Mouse (Mus musculus) cerebellum, adult 18-20 months (tissue): Measurements from ENCODE around the gene Crebrf.

Experiments
- DNase-seq, 2 experiments: peaks; one replicate each; pipeline ENCODE4 v3.0.0; 2021

Crebrf gene

GRCm38 (mm10) chr17:26715271-26715758 lies at the start of gene Crebrf:
Crebrf (plus strand) TSS chr17:26715650.
- peak; percentile 96 to 99 for DNase-seq

DNA sequence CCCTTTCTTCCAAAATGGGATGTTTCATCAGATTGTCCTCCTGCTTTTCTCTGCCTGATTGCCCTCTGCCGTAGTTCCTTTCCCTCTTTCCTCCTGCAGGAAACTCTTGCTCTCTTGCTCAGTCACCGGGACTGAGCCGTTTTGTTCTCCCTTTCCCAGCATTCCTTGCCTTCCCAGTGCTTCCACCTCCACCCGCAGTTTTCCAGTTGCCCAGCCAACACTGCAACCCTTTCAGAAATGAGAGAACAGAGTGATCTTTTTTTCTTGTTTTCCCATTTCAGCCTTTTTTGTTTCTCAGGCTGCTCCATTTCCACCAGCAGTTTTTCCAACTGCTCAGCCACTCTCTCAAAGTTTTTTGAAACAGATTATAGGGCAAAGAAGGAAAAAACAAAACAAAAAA lies 44.2 kb upstream of the Crebrf start:
- no peak for DNase-seq

- DNase-seq = no peak
Observed at GRCm38 (mm10) chr17:26675845-26676244, 39.6 kb upstream of the Crebrf start.

DNA sequence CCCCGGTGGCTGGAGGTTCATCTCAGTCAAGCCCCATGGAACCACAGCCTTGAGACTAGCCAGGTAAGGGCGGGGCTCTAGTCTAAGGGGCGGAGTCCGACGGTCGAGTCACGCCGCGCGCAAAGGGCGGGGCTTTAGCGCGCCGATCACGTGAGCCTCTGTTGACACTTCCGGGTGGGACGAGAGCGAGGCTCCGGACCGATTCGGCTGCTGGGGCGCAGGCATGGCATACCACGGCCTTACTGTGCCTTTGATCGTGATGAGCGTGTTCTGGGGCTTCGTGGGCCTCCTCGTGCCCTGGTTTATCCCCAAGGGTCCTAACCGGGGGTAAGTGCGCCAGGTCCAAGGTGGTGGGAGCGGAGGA lies 39.2 kb upstream of the Crebrf start:
- peak; percentile 93 to 94 for DNase-seq

GRCm38 (mm10) chr17:26676616-26677376 lies 38.7 kb upstream of the Crebrf start:
- DNase-seq = peak; percentile 77 to 80

GRCm38 (mm10) chr17:26677711-26678637 lies 37.5 kb upstream of the Crebrf start:
- peak in 1 of 2 experiments; percentile 65 for DNase-seq

DNA sequence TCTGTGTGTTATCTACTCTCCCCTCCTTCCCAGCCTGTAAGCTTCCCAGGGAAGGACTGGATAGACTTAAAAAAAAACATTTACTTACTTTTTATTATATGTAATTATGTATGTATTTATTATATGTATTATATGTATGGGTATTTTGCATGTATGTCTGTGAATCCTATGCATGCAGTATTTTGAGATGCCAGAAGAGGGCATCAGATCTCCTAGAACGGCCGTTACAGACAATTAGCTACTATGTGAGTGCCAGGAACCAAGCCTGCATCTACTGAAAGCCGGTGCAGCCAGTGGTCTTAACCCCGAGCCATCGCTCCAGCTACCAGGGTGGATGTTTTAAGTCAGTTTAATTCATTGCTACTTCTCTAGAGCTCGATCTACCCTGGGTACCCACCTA lies 34.2 kb upstream of the Crebrf start:
- no peak for DNase-seq

- DNase-seq = no peak
Observed at GRCm38 (mm10) chr17:26686334-26687000, 29.0 kb upstream of the Crebrf start.

DNA sequence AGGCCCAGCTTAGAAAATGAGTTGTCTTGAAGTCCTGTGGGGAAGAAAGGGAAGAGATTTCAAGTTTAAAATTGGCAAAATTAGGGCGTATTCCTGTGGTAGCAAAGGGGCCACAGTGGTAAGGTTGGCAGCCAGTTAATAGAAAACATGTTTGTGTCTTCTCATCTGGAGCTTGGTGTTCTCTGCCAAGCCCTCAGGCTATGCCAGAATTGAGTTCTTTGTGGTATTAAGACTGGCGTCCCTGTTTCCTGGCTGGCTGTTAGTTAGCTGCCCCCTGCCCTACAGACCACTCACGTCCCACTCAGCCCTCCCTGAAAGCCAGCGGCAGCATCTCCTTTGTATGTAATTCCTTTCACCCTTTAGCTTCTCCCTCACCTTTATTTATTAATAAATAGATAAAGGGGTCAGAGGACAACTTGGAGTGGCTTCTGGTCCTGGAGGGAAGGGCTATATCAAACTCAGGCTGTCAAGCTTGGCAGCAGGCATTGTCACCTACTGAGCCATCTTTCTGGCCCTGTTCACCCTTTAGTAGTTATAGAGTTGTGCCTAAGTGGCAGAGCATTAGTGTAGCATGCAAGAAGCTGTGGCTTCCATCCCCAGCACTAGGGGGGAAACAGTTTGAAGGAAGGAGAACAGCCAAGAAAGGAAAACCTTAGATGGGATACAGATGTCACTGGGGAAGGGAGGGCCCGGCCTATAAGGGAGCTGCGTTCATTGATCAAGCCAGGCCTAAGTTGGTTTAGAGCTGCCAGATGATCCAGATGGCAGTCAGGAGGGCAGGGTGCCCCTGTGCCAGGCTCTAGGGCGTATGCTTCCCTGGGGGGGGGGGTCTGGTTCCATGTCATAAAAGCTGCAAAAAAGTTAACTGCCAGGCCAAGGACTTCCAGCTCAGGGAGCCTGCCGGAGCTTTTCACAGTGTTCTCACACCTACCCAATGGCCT lies 26.4 kb upstream of the Crebrf start:
- no peak for DNase-seq

DNA sequence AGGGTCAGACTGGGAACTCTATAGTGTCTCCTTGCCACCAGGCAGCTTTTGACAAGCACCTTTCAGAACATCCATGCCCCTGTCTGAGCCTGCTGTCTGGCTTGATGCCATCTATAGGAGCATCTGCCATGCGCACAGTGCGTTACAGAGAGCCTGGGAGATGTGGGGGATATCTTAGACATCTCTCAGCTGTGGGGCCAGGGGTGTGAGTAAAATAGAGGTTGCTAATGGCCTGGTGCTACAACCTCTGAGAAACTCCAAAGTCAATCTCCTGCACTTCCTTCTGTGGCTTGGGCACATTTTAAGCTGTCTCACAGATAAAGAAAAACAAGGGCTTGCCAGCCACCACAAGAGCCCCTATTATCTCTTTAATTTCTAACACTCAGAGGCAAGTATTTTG lies 25.6 kb upstream of the Crebrf start:
- DNase-seq = peak in 1 of 2 experiments; percentile 32

DNA sequence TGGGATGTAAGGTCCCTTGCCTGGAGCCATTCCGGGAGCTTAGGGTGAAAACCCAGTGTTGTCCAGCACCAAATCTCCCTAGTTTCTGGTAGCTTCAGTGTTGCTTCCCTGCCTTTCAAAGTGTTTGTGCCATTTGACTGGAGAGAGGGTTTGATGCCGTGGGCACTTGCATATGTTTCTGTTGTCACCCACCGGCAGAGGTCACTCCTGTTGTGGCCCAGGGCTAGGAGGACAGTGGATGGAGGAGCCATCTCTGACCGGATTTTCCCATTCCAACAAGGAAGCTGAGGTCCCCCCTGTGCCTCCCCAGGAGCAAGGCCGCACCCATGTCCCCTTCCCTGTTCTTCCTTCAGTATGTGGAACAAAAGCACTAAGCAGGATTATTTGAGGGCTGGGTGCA lies 25.2 kb upstream of the Crebrf start:
- peak; percentile 63 to 65 for DNase-seq

DNA sequence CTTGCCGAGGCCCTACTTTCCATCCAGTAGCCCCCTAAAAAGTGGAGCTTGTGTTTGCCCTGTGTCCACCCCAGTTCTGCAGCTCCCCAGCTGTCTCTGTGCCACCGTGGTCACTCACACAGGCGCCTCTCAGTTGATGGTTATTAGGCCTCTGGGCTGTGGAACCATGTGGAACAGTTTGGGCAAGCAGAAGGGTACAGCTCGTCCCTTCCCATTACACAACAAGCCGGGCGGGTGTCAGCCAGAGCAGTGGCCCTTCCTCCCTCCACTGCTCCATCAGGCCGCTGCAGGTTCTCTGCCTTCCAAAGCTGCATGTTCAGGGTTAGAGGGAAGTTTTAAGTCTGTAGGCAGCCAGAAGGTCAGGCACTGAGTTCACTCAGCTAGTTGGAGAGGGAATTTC lies 24.3 kb upstream of the Crebrf start:
- peak; percentile 57 to 62 for DNase-seq

DNA sequence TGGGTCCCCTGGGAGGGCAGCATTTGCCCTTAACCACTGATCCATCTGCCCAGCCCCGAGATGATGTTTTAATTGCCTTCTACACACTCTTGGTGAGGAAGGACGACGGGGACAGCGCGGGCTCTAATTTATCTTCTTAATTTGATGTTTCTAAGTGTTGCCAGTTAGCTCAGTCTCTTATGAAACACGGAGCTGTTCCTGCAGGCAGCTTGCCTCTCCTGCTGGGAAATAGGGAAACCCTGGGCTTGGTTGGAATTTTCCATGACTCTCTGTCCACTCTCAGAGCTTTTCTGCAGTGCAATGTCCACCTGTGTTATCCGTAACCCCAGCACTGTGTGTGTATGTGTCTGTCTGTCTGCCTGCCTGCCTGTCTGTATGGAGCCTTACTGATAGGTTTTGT lies 22.0 kb upstream of the Crebrf start:
- peak; percentile 75 to 82 for DNase-seq

DNA sequence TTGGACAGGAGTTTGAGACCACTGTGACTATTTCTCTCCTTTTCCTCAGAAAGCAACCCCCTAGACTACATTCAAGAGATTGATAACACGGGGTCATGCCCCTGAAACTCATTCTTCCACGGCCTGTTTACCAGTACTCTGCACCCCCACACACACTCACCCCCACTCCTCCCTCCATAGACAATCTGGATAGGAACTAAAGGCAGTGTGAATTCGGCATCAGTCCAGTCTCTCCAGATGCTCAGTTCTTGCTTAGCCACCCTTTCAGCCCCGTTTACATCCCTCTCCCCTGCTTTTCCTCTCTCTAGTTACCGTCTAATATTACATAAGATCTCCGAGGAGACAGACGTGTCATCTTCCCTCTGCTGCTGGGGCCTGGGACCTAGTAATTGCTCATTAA lies 21.3 kb upstream of the Crebrf start:
- DNase-seq = no peak

DNA sequence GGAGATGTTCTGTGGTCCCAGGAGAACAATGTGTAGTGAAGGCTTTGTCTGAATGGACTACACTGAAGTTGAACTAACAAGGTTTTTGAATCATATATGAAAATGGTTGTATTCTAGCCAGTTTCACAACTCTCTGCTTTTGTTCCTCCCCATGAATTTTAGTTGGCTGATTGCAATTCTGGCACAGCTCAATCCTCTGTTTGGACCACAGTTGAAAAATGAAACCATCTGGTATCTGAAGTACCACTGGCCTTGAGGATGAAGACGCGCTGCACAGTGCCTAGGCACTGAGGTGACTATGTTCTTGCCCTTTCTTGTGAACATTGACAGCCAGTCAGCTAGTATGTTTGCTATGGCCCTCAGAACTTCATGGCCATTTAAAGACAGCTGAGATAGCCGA lies 20.3 kb upstream of the Crebrf start:
- no peak for DNase-seq

DNA sequence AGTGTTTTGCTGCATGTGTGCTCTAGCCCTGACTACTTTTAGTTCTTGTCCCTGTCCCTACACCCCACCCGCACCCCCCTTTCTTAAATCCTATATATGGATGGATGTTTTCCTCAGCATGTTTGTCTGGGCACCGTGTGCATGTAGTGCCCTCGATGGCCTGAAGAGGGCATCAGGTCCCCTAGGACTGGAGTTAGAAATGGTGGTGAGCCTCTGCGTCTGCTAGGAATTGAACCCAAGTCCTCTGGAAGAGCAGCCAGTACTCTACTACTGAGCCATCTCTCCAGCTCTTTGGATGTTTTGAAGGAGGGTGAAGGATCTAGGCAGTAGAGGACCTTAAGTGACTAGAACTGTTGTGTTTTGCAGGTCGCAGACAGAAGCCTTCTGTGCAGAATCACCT lies 16.6 kb upstream of the Crebrf start:
- DNase-seq = peak in 1 of 2 experiments; percentile 43

DNA sequence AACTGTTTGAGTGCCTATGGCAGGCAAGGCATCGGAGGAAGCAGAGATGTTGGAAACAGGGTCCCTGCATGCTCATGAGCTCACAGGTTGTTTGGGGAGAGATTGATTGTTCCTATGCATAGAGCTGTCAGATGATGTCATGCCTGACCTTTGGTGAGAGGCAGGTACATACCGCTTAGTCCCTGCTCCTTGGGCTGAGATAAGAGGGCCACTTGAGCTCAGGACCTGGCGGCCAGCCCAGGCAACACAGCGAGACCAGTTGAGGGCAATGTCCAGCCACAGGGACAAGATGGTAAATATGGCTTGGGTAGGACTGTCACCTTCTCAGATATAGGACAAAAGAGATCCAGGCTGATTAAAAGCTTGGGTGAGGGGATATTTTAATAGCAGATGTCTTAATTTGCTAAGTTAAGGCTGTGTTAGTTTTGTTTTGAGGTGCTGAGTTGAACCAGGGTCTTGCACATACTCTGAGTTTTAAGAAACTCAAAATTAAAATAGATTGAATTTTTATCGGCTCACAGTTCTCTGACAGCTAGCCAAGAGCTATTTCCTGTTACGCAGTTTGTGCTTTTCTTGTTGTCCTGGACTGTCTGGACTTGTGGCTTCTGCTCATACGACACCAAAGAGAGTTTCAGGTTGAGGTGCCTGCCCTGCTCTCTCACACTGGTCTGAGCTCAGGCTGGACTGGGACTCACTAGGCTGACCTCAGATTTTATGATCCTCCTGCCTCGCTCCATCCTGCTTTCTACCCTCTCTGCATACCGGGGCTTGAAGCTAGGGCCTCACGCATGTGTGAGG lies 15.4 kb upstream of the Crebrf start:
- DNase-seq = peak; percentile 67 to 74

DNA sequence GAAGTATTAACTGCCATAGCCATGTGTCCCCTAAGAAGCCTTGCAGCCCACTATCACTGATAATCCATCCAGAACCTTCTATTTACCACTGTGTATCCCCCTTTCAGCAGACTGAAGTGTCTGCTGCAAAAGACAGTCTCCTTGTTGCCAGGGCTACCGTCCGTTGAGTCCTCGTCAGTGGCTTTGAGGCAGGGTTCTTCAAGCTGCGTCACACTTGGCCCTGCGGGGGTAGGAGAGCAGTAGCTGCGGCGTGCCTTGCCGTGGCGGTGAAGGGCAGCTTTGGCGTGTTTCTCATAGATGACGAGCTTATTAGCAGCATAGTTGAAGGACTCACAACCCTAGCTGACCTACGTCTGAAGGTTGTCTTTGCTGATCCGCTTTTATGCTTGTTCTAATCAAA lies 13.9 kb upstream of the Crebrf start:
- DNase-seq = peak in 1 of 2 experiments; percentile 47

GRCm38 (mm10) chr17:26702621-26703020 lies 12.8 kb upstream of the Crebrf start:
- DNase-seq = peak in 1 of 2 experiments; percentile 28

GRCm38 (mm10) chr17:26703671-26704070 lies 11.8 kb upstream of the Crebrf start:
- DNase-seq = peak; percentile 76 to 77
